Mouse (Mus musculus): ENCODE data around the gene Wdr17. TPM values are rescaled to one million over a fixed set of nuclear protein-coding genes. Genes with fewer than 3 reads are reported as not detected.
A peak's percentile ranks its signal among the peaks of the same experiment; 100 is the strongest.
"Not testable (repeated sequence)": the region's sequence is repeated elsewhere in the genome, so short reads cannot be mapped to it uniquely, and the experiment has no call there.

Wdr17 gene
- polyA plus RNA-seq, 1 experiment = 1.5 TPM

DNA sequence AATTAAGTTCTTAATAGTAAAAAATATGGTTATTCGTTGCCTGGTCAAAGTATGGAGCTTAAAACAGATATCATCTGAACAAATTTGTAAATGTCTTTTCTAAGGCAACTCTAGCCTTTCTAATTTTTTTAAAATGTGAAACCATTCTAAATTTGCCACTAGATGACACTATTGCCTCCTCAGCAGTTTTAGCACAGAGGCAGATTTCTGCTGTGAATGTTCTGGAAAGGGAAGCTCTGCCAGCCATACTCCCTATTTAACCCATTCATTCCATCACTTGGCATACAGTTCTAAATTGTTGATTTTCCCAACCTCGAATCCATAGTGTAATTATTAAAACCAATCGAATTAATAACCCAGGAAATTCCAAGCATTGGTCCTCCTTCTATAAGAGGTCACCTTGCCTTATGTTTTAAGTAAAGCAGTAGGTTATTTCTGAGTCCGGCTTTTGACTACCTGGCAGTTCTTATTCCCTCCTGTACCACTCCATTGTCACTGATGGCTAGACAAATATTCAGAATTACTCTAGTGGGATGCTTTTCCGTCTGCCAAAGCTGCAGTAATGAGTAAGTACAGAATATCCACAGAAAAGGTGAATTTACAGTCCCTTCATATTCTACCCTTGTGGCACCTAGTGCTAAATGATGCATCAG, 150.2 kb downstream of the Wdr17 start:
- no peak for TF ChIP-seq CTCF (IDR thresholded peaks at IDR 0.05; ENCODE audit: borderline replicate concordance, insufficient read depth, low read length)
- no peak for TF ChIP-seq POLR2A (IDR thresholded peaks at IDR 0.05; ENCODE audit: low read depth, low read length)

DNA sequence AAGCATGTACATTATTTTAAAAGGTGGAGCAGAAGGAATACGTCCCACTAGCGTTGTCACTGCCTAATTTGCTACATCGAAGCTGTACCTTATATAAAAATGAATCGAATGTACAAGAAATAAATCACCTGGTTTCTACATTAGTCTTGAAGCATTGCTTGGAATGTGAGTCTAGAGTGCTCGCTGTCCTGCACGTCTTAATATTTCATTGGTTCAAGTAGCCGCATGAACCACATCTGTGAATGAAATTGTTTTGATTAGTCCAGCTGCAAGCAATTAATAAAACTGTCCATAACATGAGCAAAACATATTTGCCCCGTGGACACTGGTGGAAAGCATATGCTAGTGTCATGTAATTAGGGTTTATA, 162.3 kb downstream of the Wdr17 start:
- Histone ChIP-seq H3K4me3 (ENCODE audit: insufficient read depth, low read length) (peak overlapping the region; percentile 20; the same call in 1 of the 2 replicates), H3K27ac (ENCODE audit: insufficient read depth, low read length) (no peak overlapping the region), H3K4me1 (ENCODE audit: control insufficient read depth, insufficient read depth, low read length) (no peaks in the 10 kb centered on the region)
- TF ChIP-seq POLR2A (IDR thresholded peaks at IDR 0.05; ENCODE audit: low read depth, low read length) (no peak), CTCF (IDR thresholded peaks at IDR 0.05; ENCODE audit: borderline replicate concordance, insufficient read depth, low read length) (no peak)

More for the DNA sequence above, 150.2 kb downstream of the Wdr17 start:
- no peaks in the 10 kb centered on the region for H3K4me1 ChIP-seq (ENCODE audit: control insufficient read depth, insufficient read depth, low read length)
- no peak overlapping the region for H3K4me3 ChIP-seq (ENCODE audit: insufficient read depth, low read length)
- H3K27ac ChIP-seq (ENCODE audit: insufficient read depth, low read length) = no peak overlapping the region

DNA sequence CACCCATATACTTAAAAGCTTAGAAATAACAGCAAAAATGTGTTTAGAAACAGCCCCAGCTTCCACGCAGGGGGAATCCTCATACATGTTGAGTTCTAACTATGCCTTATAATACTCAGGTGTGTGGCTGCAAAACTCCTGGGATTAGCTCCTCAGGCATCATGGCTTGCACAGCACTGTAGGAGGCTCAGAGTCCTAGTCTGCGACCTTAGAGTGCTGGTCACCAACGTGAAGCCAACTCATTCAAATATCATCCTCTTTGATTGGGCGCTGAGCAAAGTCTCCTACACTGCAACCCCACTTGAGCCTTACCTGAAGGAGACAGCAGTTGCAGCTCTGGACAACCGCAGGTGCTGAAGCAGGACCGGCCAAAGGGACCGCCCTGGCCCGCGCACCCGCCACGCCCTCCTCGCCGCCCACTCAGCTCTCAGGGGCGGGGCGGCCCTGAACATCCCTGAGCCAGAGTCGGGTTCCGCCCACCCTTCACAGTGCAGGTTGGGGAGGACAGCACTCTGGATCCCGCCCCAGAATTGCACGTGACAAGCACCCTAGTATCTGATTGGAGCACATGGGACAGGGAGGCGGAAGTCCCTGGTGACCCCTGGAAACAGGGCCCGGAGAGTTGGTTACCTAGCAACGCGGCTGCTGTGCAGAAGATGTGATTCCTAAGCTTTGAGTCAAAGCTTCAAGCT, 162.9 kb downstream of the Wdr17 start:
- no peaks in the 10 kb centered on the region for H3K4me1 ChIP-seq (ENCODE audit: control insufficient read depth, insufficient read depth, low read length)
- H3K4me3 ChIP-seq (ENCODE audit: insufficient read depth, low read length) = peak overlapping the region; percentile 43
- H3K27ac ChIP-seq (ENCODE audit: insufficient read depth, low read length) = no peak overlapping the region
- TF ChIP-seq CTCF (IDR thresholded peaks at IDR 0.05; ENCODE audit: borderline replicate concordance, insufficient read depth, low read length) = no peak
- no peak for TF ChIP-seq POLR2A (IDR thresholded peaks at IDR 0.05; ENCODE audit: low read depth, low read length)

DNA sequence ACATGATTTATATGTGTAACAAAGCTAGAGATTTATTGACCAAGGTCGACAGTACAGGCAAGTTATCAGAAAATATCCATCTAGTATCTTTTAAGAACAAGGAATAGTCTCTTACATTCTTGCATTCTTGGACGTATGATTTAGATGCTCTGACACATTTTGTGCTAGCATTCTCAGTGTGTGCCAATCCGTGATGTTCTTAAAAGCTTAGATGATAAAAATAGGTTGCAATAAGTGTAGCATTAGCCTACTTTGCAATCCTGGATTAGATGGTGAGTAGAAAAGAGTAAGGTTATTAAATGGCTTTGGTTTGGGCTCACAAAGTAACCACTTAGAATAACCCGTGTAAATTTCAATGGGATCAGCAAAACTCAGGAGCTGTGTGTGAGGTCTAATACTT, 168.5 kb downstream of the Wdr17 start:
- no peak for TF ChIP-seq POLR2A (IDR thresholded peaks at IDR 0.05; ENCODE audit: low read depth, low read length)
- no peak for TF ChIP-seq CTCF (IDR thresholded peaks at IDR 0.05; ENCODE audit: borderline replicate concordance, insufficient read depth, low read length)
- no peak overlapping the region for H3K27ac ChIP-seq (ENCODE audit: insufficient read depth, low read length)
- no peak overlapping the region for H3K4me3 ChIP-seq (ENCODE audit: insufficient read depth, low read length)
- H3K4me1 ChIP-seq (ENCODE audit: control insufficient read depth, insufficient read depth, low read length) = no peaks in the 10 kb centered on the region

DNA sequence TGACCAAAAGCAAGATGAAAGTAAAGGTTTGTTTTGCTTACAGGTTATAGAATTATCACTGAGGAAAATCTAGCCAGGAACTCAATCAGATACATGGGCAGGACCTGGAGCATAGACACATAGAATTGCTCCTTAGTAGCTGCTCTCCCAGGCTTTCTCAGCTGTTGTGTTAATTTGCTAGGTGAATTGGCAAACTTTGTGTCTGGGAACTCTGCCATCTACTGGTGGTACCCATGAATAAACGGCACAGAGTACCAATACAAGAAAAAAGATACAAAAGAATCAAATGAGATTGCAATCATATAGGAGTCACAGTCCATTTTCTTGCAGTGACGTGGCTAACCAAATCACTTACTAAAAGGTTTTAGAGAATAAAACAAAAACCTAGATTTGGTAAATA, 181.2 kb downstream of the Wdr17 start:
- TF ChIP-seq POLR2A (IDR thresholded peaks at IDR 0.05; ENCODE audit: low read depth, low read length) (no peak), CTCF (IDR thresholded peaks at IDR 0.05; ENCODE audit: borderline replicate concordance, insufficient read depth, low read length) (no peak)
- Histone ChIP-seq H3K4me3 (ENCODE audit: insufficient read depth, low read length) (no peak overlapping the region), H3K27ac (ENCODE audit: insufficient read depth, low read length) (no peak overlapping the region), H3K4me1 (ENCODE audit: control insufficient read depth, insufficient read depth, low read length) (no peaks in the 10 kb centered on the region)

DNA sequence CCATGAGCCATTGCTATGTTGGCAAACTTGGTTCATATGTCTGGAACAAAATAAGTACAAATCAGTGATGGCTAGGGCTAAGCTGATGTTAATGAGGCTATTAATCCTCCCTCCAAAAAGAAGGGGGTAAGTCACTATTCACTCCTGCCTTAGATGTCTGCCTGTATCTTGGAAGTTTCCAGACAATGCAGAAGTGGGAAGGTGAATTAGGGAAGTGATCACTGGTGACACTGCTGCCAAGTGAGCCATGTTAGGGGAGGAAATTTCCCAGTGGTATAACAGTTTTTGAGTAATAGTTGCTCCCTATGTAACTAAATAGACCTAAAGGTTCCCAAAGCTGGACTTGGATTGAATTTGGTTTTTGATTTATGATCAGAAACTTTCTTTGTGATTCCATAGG, 215.2 kb downstream of the Wdr17 start:
- TF ChIP-seq POLR2A (IDR thresholded peaks at IDR 0.05; ENCODE audit: low read depth, low read length) (no peak), CTCF (IDR thresholded peaks at IDR 0.05; ENCODE audit: borderline replicate concordance, insufficient read depth, low read length) (no peak)
- no peak overlapping the region for H3K27ac ChIP-seq (ENCODE audit: insufficient read depth, low read length)
- no peak overlapping the region for H3K4me3 ChIP-seq (ENCODE audit: insufficient read depth, low read length)
- no peaks in the 10 kb centered on the region for H3K4me1 ChIP-seq (ENCODE audit: control insufficient read depth, insufficient read depth, low read length)

DNA sequence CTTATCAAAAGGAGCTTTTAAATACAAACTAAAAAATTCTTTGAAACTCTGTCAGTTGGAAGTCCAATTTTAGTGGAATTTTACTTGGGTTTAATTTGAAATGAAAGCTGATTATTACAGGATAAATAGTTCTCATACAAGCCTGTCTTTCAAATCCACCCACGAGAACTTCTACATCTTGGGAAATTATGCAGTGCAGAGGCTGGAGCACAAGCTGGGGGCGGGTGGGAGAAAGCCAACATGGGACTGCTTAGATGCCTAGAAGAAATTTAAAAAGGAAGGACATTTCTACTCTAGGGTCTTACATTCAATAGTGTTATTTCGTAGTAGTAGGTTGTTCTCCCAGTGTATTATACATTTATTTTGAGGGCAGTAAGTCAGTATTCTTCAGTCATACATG, 219.2 kb downstream of the Wdr17 start:
- H3K27ac ChIP-seq (ENCODE audit: insufficient read depth, low read length) = no peak overlapping the region
- H3K4me3 ChIP-seq (ENCODE audit: insufficient read depth, low read length) = no peak overlapping the region
- no peaks in the 10 kb centered on the region for H3K4me1 ChIP-seq (ENCODE audit: control insufficient read depth, insufficient read depth, low read length)
- TF ChIP-seq POLR2A (IDR thresholded peaks at IDR 0.05; ENCODE audit: low read depth, low read length) (no peak), CTCF (IDR thresholded peaks at IDR 0.05; ENCODE audit: borderline replicate concordance, insufficient read depth, low read length) (no peak)

DNA sequence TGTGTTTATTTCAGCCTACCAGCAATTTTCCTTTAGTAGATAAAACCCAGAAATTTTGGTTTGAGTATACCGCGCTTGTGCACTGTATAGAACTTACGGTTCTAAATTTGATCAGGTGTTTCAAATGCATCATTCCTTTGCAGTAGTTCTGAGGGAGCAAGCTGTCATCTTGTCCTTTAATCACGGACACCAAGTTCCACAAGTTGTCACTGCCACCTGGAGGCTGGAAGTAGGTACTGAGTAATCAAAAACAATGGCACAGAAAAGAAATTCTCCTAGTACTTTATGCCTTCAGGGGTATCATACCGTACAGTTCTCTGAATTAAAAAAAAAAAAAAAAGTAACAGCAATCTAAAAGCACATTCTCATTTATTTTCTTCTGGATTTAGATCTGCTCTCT, 226.3 kb downstream of the Wdr17 start:
- no peak overlapping the region for H3K4me3 ChIP-seq (ENCODE audit: insufficient read depth, low read length)
- TF ChIP-seq CTCF (IDR thresholded peaks at IDR 0.05; ENCODE audit: borderline replicate concordance, insufficient read depth, low read length) = peak; percentile 38; the same call in 1 of the 2 replicates
- no peak for TF ChIP-seq POLR2A (IDR thresholded peaks at IDR 0.05; ENCODE audit: low read depth, low read length)
- no peak overlapping the region for H3K27ac ChIP-seq (ENCODE audit: insufficient read depth, low read length)
- H3K4me1 ChIP-seq (ENCODE audit: control insufficient read depth, insufficient read depth, low read length) = no peaks in the 10 kb centered on the region

DNA sequence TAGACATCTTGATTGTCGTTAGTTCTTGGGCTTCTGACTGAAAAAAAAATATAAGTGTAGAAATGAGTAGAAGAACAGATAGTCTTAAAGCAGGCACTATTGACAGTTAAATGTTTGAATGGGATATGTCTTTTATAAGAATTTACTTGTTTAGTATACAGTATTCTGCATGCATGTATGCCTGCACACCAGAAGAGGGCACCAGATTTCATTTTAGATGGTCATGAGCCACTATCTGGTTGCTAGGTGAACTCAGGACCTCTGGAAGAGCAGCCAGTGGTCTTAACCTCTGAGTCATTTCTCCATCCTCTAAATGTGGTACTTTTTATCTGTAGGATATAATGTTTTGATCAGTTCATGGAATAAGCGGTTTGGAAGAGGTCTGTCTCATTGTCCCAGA, 227.3 kb downstream of the Wdr17 start:
- TF ChIP-seq POLR2A (IDR thresholded peaks at IDR 0.05; ENCODE audit: low read depth, low read length) (no peak), CTCF (IDR thresholded peaks at IDR 0.05; ENCODE audit: borderline replicate concordance, insufficient read depth, low read length) (no peak)
- Histone ChIP-seq H3K4me3 (ENCODE audit: insufficient read depth, low read length) (no peak overlapping the region), H3K4me1 (ENCODE audit: control insufficient read depth, insufficient read depth, low read length) (no peaks in the 10 kb centered on the region), H3K27ac (ENCODE audit: insufficient read depth, low read length) (no peak overlapping the region)

DNA sequence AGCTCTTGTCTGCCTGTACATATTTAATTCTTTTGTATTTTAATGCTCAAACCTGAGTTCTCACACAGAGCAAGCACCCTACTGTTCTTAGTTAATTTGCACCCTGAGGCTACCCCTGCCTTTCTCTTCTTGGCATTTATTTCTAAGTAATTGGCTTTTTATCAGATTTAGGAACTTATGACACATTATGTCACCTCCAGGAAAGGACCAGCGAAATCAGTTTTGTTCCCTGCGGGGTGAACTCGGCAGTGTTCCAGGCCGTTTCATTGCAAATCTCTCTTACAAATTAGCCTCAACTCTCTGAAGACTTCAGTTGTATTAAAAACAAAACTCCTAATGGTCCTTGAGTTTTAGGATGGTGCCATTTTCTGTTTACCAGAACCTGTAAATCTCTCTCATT, 248.3 kb downstream of the Wdr17 start:
- TF ChIP-seq CTCF (IDR thresholded peaks at IDR 0.05; ENCODE audit: borderline replicate concordance, insufficient read depth, low read length) (no peak), POLR2A (IDR thresholded peaks at IDR 0.05; ENCODE audit: low read depth, low read length) (no peak)
- Histone ChIP-seq H3K4me1 (ENCODE audit: control insufficient read depth, insufficient read depth, low read length) (no peaks in the 10 kb centered on the region), H3K4me3 (ENCODE audit: insufficient read depth, low read length) (no peak overlapping the region), H3K27ac (ENCODE audit: insufficient read depth, low read length) (no peak overlapping the region)

DNA sequence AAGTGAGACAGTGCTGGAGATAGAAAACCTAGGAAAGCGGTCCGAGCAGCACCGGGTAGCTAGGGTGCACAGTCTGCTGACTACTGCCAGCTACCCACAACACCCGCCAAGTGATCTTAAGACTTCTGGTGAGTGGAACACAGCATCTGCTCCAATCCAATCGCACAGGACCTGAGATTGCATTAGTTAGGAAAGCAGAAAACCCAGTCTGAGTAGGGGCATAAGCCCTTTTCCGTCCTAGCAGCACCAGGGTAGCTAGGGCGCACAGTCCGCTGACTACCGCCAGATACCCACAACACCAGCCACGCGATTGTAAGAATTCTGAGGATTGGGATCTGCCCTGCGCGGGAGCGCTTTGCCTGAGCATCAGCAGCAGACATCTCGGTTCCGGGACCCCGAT, 270.3 kb downstream of the Wdr17 start:
- not testable (repeated sequence) for H3K4me3 ChIP-seq (ENCODE audit: insufficient read depth, low read length); H3K27ac ChIP-seq (ENCODE audit: insufficient read depth, low read length); H3K4me1 ChIP-seq (ENCODE audit: control insufficient read depth, insufficient read depth, low read length)
